In the genomic region with DNA sequence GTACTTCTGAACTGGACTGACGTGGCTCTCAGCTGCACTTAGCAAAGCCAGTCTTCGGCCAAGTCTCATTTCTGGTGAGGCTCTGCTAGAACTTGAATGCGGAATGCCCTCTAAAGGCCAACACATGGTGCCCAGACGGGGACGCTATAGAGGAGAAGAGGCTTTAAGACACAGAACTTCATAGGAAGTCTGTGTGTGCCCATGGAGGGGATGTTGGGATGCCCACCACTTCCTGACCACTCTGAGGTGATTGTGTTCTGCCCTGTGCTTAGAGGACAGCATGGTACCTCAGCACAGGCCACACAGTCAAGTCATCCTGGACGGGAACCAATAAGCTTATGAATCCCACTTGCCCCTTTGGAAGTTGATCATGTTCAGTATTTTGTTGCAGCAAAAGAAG, we compare ENCODE assay signal across 17 mouse cellular contexts.
"Had no signal": no experiment of that assay in that cellular context is flagged by ENCODE, and none has a peak within 500 bp of the region (broad histone marks: within the 10 kb centered on the region; RNA-seq: fewer than 3 reads in every experiment).

No protein-coding gene starts in this region.

- H3K27ac ChIP-seq: lung, embryonic 15.5 days; macrophage; midbrain, embryonic 13.5 days; midbrain, embryonic 15.5 days; neural tube, embryonic 12.5 days; stomach, embryonic 15.5 days; stomach, postnatal 0 days had no signal

- H3K9me3 ChIP-seq: lung, embryonic 15.5 days; midbrain, embryonic 13.5 days; midbrain, embryonic 15.5 days; neural tube, embryonic 12.5 days; stomach, embryonic 15.5 days had no signal

- H3K4me3 ChIP-seq: lung, embryonic 15.5 days; megakaryocyte, embryonic 14.5 days; midbrain, embryonic 13.5 days; midbrain, embryonic 15.5 days; neural tube, embryonic 12.5 days; stomach, embryonic 15.5 days had no signal

- ATAC-seq: lung, postnatal 0 days; midbrain, embryonic 13.5 days; midbrain, embryonic 15.5 days had no signal

- H3K27me3 ChIP-seq: lung, embryonic 15.5 days; megakaryocyte, embryonic 14.5 days; midbrain, embryonic 13.5 days; midbrain, embryonic 15.5 days; neural tube, embryonic 12.5 days; stomach, embryonic 15.5 days had no signal

- H3K4me1 ChIP-seq: megakaryocyte, embryonic 14.5 days; neural tube, embryonic 12.5 days had no signal

- H3K36me3 ChIP-seq: lung, embryonic 15.5 days; midbrain, embryonic 13.5 days; midbrain, embryonic 15.5 days; neural tube, embryonic 12.5 days; stomach, embryonic 15.5 days had no signal

- H3K4me2 ChIP-seq: lung, embryonic 15.5 days; midbrain, embryonic 11.5 days; midbrain, embryonic 13.5 days; midbrain, embryonic 15.5 days; neural tube, embryonic 12.5 days; stomach, embryonic 15.5 days had no signal

- DNase-seq: lung, adult 2 months; lung, postnatal 14 days; lung, postnatal 36 days; right cerebral cortex, postnatal 14 days; thymus, adult 2 months; thymus, postnatal 25 days; thymus, postnatal 4 days had no signal

- H3K9ac ChIP-seq: lung, embryonic 15.5 days; midbrain, embryonic 13.5 days; midbrain, embryonic 15.5 days; neural tube, embryonic 12.5 days; stomach, embryonic 15.5 days had no signal
